ENCODE assay signal across 8 mouse cellular contexts in genomic region chr12:110418735-110419350, GRCm38 (mm10). TPM values are rescaled to one million over a fixed set of nuclear protein-coding genes. Genes with fewer than 3 reads are reported as not detected.
DNase-seq lines count a peak whose midpoint lies in the region; ATAC-seq lines count a peak whose summit lies in the region.
"Had no signal": no experiment of that assay in that cellular context is flagged by ENCODE, and none has a peak within 500 bp of the region (broad histone marks: within the 10 kb centered on the region; RNA-seq: fewer than 3 reads in every experiment).

No protein-coding gene starts in this region.

- no peak overlapping the region for H3K9ac ChIP-seq in liver, embryonic 13.5 days
- no peak overlapping the region for H3K9ac ChIP-seq in neural tube, embryonic 12.5 days
- H3K9ac ChIP-seq: limb, embryonic 15.5 days had no signal

- H3K4me1 ChIP-seq in liver, embryonic 13.5 days (replicated peaks): peaks cover 32% of the 10 kb centered on the region
- H3K4me1 ChIP-seq in neural tube, embryonic 12.5 days: no peaks in the 10 kb centered on the region

- H3K27ac ChIP-seq in liver, embryonic 13.5 days: no peak overlapping the region
- no peak overlapping the region for H3K27ac ChIP-seq in neural tube, embryonic 12.5 days
- H3K27ac ChIP-seq: limb, embryonic 15.5 days had no signal

- H3K9me3 ChIP-seq in liver, embryonic 13.5 days (replicated peaks): no peaks in the 10 kb centered on the region
- H3K9me3 ChIP-seq in neural tube, embryonic 12.5 days: no peaks in the 10 kb centered on the region
- H3K9me3 ChIP-seq: limb, embryonic 15.5 days had no signal

- H3K4me2 ChIP-seq in liver, embryonic 13.5 days: no peak overlapping the region
- H3K4me2 ChIP-seq in neural tube, embryonic 12.5 days (replicated peaks): no peak overlapping the region
- H3K4me2 ChIP-seq: limb, embryonic 15.5 days had no signal

- H3K4me3 ChIP-seq in liver, embryonic 13.5 days (replicated peaks): no peak overlapping the region
- H3K4me3 ChIP-seq in neural tube, embryonic 12.5 days: no peak overlapping the region
- H3K4me3 ChIP-seq: limb, embryonic 15.5 days had no signal

- H3K36me3 ChIP-seq in liver, embryonic 13.5 days: no peaks in the 10 kb centered on the region
- H3K36me3 ChIP-seq in neural tube, embryonic 12.5 days: no peaks in the 10 kb centered on the region
- H3K36me3 ChIP-seq: limb, embryonic 15.5 days had no signal

- H3K27me3 ChIP-seq in liver, embryonic 13.5 days: no peaks in the 10 kb centered on the region
- no peaks in the 10 kb centered on the region for H3K27me3 ChIP-seq in neural tube, embryonic 12.5 days (replicated peaks)
- H3K27me3 ChIP-seq: limb, embryonic 15.5 days had no signal

- peak; percentile 71 for DNase-seq in A20 (ENCODE audit: low read depth, low spot score)
- peak; percentile 80 for DNase-seq in CD4-positive, CD25-positive, alpha-beta regulatory T cell, adult 2 months (ENCODE audit: low read depth, low spot score)
- DNase-seq in c-Kit-positive CD71-positive TER-119-positive erythroid progenitor cells, embryonic 14.5 days (ENCODE audit: low spot score): peak; percentile 71
- peak; percentile 82 for DNase-seq in forelimb bud, embryonic 11.5 days (ENCODE audit: low read depth, low spot score)
- peak; percentile 72 for DNase-seq in kidney, adult 9 months
- DNase-seq in liver, embryonic 13.5 days: no peak

- WGBS in liver, embryonic 13.5 days (ENCODE audit: insufficient replicate concordance): 28% methylated on average over 8 of the region's 8 CpGs
- WGBS in neural tube, embryonic 12.5 days: 41% methylated on average over 8 of the region's 8 CpGs

- ATAC-seq in liver, embryonic 13.5 days (ENCODE audit: low read depth): peak; percentile 35; the same call in 1 of the 2 replicates
- peak; percentile 41; the same call in 1 of the 2 replicates for ATAC-seq in neural tube, embryonic 12.5 days (ENCODE audit: low FRiP score, low read depth)

RNA-seq across cellular contexts. Expression of gene Ppp2r5c, which starts 28.1 kb away (rescaled TPM):
- 86.2 and 97.8 TPM in 2 replicates for polyA plus RNA-seq in liver, embryonic 13.5 days (2015; fragmentation: Nextera tagmentation; extraction: Ambion mirVana)
- 151 and 160 TPM in 2 replicates for polyA plus RNA-seq in neural tube, embryonic 12.5 days (2016; fragmentation: Nextera tagmentation; extraction: Ambion mirVana)
